In the genomic region with DNA sequence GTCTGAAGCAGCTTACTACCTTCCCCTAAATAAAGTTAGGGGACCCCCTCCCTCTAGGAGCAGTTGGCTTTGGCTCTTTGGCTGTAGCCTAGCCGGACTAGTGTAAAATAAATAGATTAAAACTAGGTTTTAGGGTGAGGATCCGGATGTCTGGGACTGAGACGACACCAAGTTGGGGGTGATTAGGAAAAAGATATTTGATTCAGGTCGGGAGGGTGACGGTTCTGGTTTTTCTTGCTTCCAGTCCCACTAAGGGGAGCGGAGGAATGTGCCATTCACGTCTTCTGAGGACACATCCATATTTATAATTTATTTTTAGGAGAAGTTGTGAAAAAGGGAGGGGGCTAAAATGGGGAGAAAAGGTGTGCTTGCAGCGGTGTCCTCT, we compare ENCODE assay signal across 8 mouse cellular contexts.
DNase-seq lines count a peak whose midpoint lies in the region; ATAC-seq and TF ChIP-seq lines count a peak whose summit lies in the region.

No protein-coding gene starts in this region.

- no peak for ATAC-seq in heart, embryonic 13.5 days (ENCODE audit: extremely low read depth, insufficient number of reproducible peaks, low FRiP score, low TSS enrichment)
- ATAC-seq in G1E (ENCODE audit: extremely low read depth, insufficient number of reproducible peaks, low FRiP score, poor library complexity, severe bottlenecking), result no peak
- no peak for ATAC-seq in forebrain, postnatal 0 days
- ATAC-seq in liver, embryonic 16.5 days (ENCODE audit: low read depth), result no peak

- H3K36me3 ChIP-seq in heart, embryonic 13.5 days, result no peaks in the 10 kb centered on the region
- no peaks in the 10 kb centered on the region for H3K36me3 ChIP-seq in G1E (replicated peaks)
- no peaks in the 10 kb centered on the region for H3K36me3 ChIP-seq in forebrain, postnatal 0 days (ENCODE audit: insufficient read depth)
- H3K36me3 ChIP-seq in liver, embryonic 16.5 days (ENCODE audit: control insufficient read depth, insufficient read depth), result no peaks in the 10 kb centered on the region

- H3K4me2 ChIP-seq in heart, embryonic 13.5 days, result peak overlapping the region; percentile 94
- H3K4me2 ChIP-seq in forebrain, postnatal 0 days (ENCODE audit: low read depth), result peak overlapping the region; percentile 93
- H3K4me2 ChIP-seq in liver, embryonic 16.5 days (ENCODE audit: low read depth, low read length), result peak overlapping the region; percentile 78

- 21% methylated on average over 8 of the region's 8 CpGs for WGBS in heart, embryonic 13.5 days
- 12% methylated on average over 8 of the region's 8 CpGs for WGBS in forebrain, postnatal 0 days
- 12% methylated on average over 8 of the region's 8 CpGs for WGBS in liver, embryonic 16.5 days (ENCODE audit: insufficient replicate concordance)

- peak overlapping the region; percentile 89 for H3K9ac ChIP-seq in heart, embryonic 13.5 days
- H3K9ac ChIP-seq in forebrain, postnatal 0 days, result peak overlapping the region; percentile 66
- H3K9ac ChIP-seq in liver, embryonic 16.5 days (ENCODE audit: low read depth, low read length), result no peak overlapping the region

- no peaks in the 10 kb centered on the region for H3K9me3 ChIP-seq in heart, embryonic 13.5 days
- no peaks in the 10 kb centered on the region for H3K9me3 ChIP-seq in G1E (replicated peaks)
- H3K9me3 ChIP-seq in forebrain, postnatal 0 days (ENCODE audit: low read length), result no peaks in the 10 kb centered on the region
- H3K9me3 ChIP-seq in liver, embryonic 16.5 days (replicated peaks; ENCODE audit: control insufficient read depth, low read length), result no peaks in the 10 kb centered on the region

- TF ChIP-seq CTCF in G1E (IDR thresholded peaks at IDR 0.05; ENCODE audit: low read depth, low read length), result no peak
- no peak for TF ChIP-seq CTCF in forebrain, postnatal 0 days (IDR thresholded peaks at IDR 0.05; ENCODE audit: low read depth)

- no peak overlapping the region for H3K27ac ChIP-seq in heart, embryonic 13.5 days (replicated peaks)
- no peak overlapping the region for H3K27ac ChIP-seq in forebrain, postnatal 0 days (ENCODE audit: low read depth, low read length)
- H3K27ac ChIP-seq in liver, embryonic 16.5 days (ENCODE audit: low read length), result no peak overlapping the region

- peaks cover 26% of the 10 kb centered on the region; the same call in 1 of the 2 replicates for H3K27me3 ChIP-seq in heart, embryonic 13.5 days (replicated peaks)
- H3K27me3 ChIP-seq in G1E (ENCODE audit: insufficient read depth, low read length), result peaks cover 75% of the 10 kb centered on the region
- H3K27me3 ChIP-seq in forebrain, postnatal 0 days (ENCODE audit: insufficient read depth, low read length), result peaks cover 20% of the 10 kb centered on the region
- peaks cover 38% of the 10 kb centered on the region for H3K27me3 ChIP-seq in liver, embryonic 16.5 days (ENCODE audit: control insufficient read depth, insufficient read depth, low read depth, low read length)

- H3K4me3 ChIP-seq in heart, embryonic 13.5 days, result peak overlapping the region; percentile 79
- H3K4me3 ChIP-seq in G1E (ENCODE audit: low read depth, low read length), result peak overlapping the region; percentile 71
- H3K4me3 ChIP-seq in forebrain, postnatal 0 days (ENCODE audit: low read depth, low read length), result peak overlapping the region; percentile 71
- peak overlapping the region; percentile 63 for H3K4me3 ChIP-seq in liver, embryonic 16.5 days (ENCODE audit: low read depth, low read length)

- H3K4me1 ChIP-seq in heart, embryonic 13.5 days, result peaks cover 28% of the 10 kb centered on the region
- peaks cover 35% of the 10 kb centered on the region for H3K4me1 ChIP-seq in G1E (ENCODE audit: insufficient read depth, low read depth, low read length)
- no peaks in the 10 kb centered on the region for H3K4me1 ChIP-seq in forebrain, postnatal 0 days (ENCODE audit: insufficient read depth)
- no peaks in the 10 kb centered on the region; the same call in 1 of the 2 replicates for H3K4me1 ChIP-seq in liver, embryonic 16.5 days (ENCODE audit: control insufficient read depth, low read depth, low read length)

- no peak for DNase-seq in heart, adult 18-20 months
- no peak for DNase-seq in G1E (ENCODE audit: low spot score)
- no peak for DNase-seq in forebrain, postnatal 0 days
- DNase-seq in urinary bladder, postnatal 4 days (ENCODE audit: low spot score in 2 of 2), result no peak
- no peak for DNase-seq in frontal cortex, postnatal 36 days (ENCODE audit: low spot score in 2 of 2)
- no peak for DNase-seq in cerebellum, postnatal 14 days
